Mouse (Mus musculus): Measurements from ENCODE around the gene Snx32. TPM values are rescaled to one million over a fixed set of nuclear protein-coding genes. Genes with fewer than 3 reads are reported as not detected.

Snx32 gene
- polyA plus RNA-seq, 1 experiment from 2014 or later = 6.4 TPM

- peaks cover 36% of the 10 kb centered on the region for H3K27me3 ChIP-seq
- no peak overlapping the region for H3K4me3 ChIP-seq (replicated peaks)
- H3K4me1 ChIP-seq (replicated peaks) = peaks cover 30% of the 10 kb centered on the region
- H3K27ac ChIP-seq = no peak overlapping the region
- H3K9me3 ChIP-seq (replicated peaks) = no peaks in the 10 kb centered on the region
- H3K4me2 ChIP-seq = no peak overlapping the region
- WGBS (ENCODE audit: insufficient replicate concordance) = 78% methylated on average over 18 of the region's 18 CpGs
- DNase-seq = no peak
- H3K36me3 ChIP-seq = peaks cover 16% of the 10 kb centered on the region
- H3K9ac ChIP-seq = no peak overlapping the region
- no peak for ATAC-seq (ENCODE audit: low read depth)
Measured at GRCm38 (mm10) chr19:5477668-5478300, 32.6 kb downstream of the Snx32 start.

GRCm38 (mm10) chr19:5477004-5477667 is 33.2 kb downstream of the Snx32 start:
- peaks cover 30% of the 10 kb centered on the region for H3K4me1 ChIP-seq (replicated peaks)
- no peak overlapping the region for H3K4me3 ChIP-seq (replicated peaks)
- H3K9me3 ChIP-seq (replicated peaks) = no peaks in the 10 kb centered on the region
- H3K27me3 ChIP-seq = peaks cover 36% of the 10 kb centered on the region
- H3K27ac ChIP-seq = no peak overlapping the region
- WGBS (ENCODE audit: insufficient replicate concordance) = 71% methylated on average over 10 of the region's 10 CpGs
- no peak for ATAC-seq (ENCODE audit: low read depth)
- H3K9ac ChIP-seq = no peak overlapping the region
- DNase-seq = no peak
- peaks cover 9% of the 10 kb centered on the region for H3K36me3 ChIP-seq
- no peak overlapping the region for H3K4me2 ChIP-seq

GRCm38 (mm10) chr19:5475069-5475714 is 35.1 kb downstream of the Snx32 start:
- Histone ChIP-seq H3K36me3 (no peaks in the 10 kb centered on the region), H3K9ac (peak overlapping the region; percentile 65), H3K9me3 (replicated peaks) (no peaks in the 10 kb centered on the region), H3K4me1 (replicated peaks) (peaks cover 30% of the 10 kb centered on the region), H3K4me2 (peak overlapping the region; percentile 77), H3K4me3 (replicated peaks) (peak overlapping the region; percentile 57), H3K27me3 (peaks cover 36% of the 10 kb centered on the region), H3K27ac (peak overlapping the region; percentile 60; the same call in 1 of the 2 replicates)
- DNase-seq (no peak), ATAC-seq (ENCODE audit: low read depth) (no peak)
- WGBS (ENCODE audit: insufficient replicate concordance) = 40% methylated on average over 13 of the region's 13 CpGs

GRCm38 (mm10) chr19:5474281-5475068 is 35.9 kb downstream of the Snx32 start:
- DNase-seq (no peak), ATAC-seq (ENCODE audit: low read depth) (peak; percentile 49)
- H3K27ac ChIP-seq = peak overlapping the region; percentile 60
- H3K4me1 ChIP-seq (replicated peaks) = peaks cover 30% of the 10 kb centered on the region
- H3K9me3 ChIP-seq (replicated peaks) = no peaks in the 10 kb centered on the region
- peaks cover 36% of the 10 kb centered on the region for H3K27me3 ChIP-seq
- WGBS (ENCODE audit: insufficient replicate concordance) = 2% methylated on average over 52 of the region's 68 CpGs
- H3K9ac ChIP-seq = peak overlapping the region; percentile 65
- peak overlapping the region; percentile 57 for H3K4me3 ChIP-seq (replicated peaks)
- peak overlapping the region; percentile 77 for H3K4me2 ChIP-seq
- no peaks in the 10 kb centered on the region for H3K36me3 ChIP-seq

GRCm38 (mm10) chr19:5473720-5474119 is 36.6 kb downstream of the Snx32 start, which contains the start of gene Efemp2:
Efemp2 (plus strand) TSS chr19:5473954.
- Histone ChIP-seq H3K9ac (peak within 1 kb of the TSS; percentile 65), H3K4me1 (replicated peaks) (peaks cover 30% of the 10 kb centered on the region), H3K27me3 (peaks cover 36% of the 10 kb centered on the region), H3K4me3 (replicated peaks) (peak within 1 kb of the TSS; percentile 57), H3K36me3 (no peaks in the 10 kb centered on the region), H3K4me2 (peak within 1 kb of the TSS; percentile 77), H3K9me3 (replicated peaks) (no peaks in the 10 kb centered on the region), H3K27ac (peak within 1 kb of the TSS; percentile 60)
- WGBS (ENCODE audit: insufficient replicate concordance) = 6% methylated on average over 22 of the region's 22 CpGs
- peak; percentile 69 for DNase-seq
- peak; percentile 70 for ATAC-seq (ENCODE audit: low read depth)

- peaks cover 36% of the 10 kb centered on the region for H3K27me3 ChIP-seq
- no peak overlapping the region for H3K4me3 ChIP-seq (replicated peaks)
- H3K36me3 ChIP-seq = no peaks in the 10 kb centered on the region
- WGBS (ENCODE audit: insufficient replicate concordance) = 48% methylated on average over 3 of the region's 3 CpGs
- H3K4me2 ChIP-seq = no peak overlapping the region
- no peaks in the 10 kb centered on the region for H3K9me3 ChIP-seq (replicated peaks)
- ATAC-seq (ENCODE audit: low read depth) = no peak
- H3K27ac ChIP-seq = no peak overlapping the region
- peaks cover 37% of the 10 kb centered on the region for H3K4me1 ChIP-seq (replicated peaks)
- no peak overlapping the region for H3K9ac ChIP-seq
- no peak for DNase-seq
Measured at GRCm38 (mm10) chr19:5472857-5473256, 37.5 kb downstream of the Snx32 start.

- Histone ChIP-seq H3K4me2 (no peak overlapping the region), H3K4me1 (replicated peaks) (peaks cover 36% of the 10 kb centered on the region), H3K36me3 (peaks cover 8% of the 10 kb centered on the region; the same call in 1 of the 2 replicates), H3K27ac (no peak overlapping the region), H3K9ac (no peak overlapping the region), H3K4me3 (replicated peaks) (no peak overlapping the region), H3K9me3 (replicated peaks) (no peaks in the 10 kb centered on the region), H3K27me3 (peaks cover 33% of the 10 kb centered on the region)
- ATAC-seq (ENCODE audit: low read depth) (no peak), DNase-seq (no peak)
- WGBS (ENCODE audit: insufficient replicate concordance) = 56% methylated on average over 5 of the region's 5 CpGs
Measured at GRCm38 (mm10) chr19:5471846-5472245, 38.5 kb downstream of the Snx32 start.

GRCm38 (mm10) chr19:5468374-5468773 is 42.0 kb downstream of the Snx32 start, which contains the start of gene Ctsw:
Ctsw (minus strand) TSS chr19:5468507.
- Histone ChIP-seq H3K9me3 (replicated peaks) (no peaks in the 10 kb centered on the region), H3K27ac (no peak within 1 kb of the TSS), H3K4me1 (replicated peaks) (peaks cover 10% of the 10 kb centered on the region), H3K36me3 (peaks cover 42% of the 10 kb centered on the region), H3K4me2 (no peak within 1 kb of the TSS), H3K4me3 (replicated peaks) (no peak within 1 kb of the TSS), H3K9ac (no peak within 1 kb of the TSS), H3K27me3 (peaks cover 5% of the 10 kb centered on the region)
- WGBS (ENCODE audit: insufficient replicate concordance) = 38% methylated on average over 5 of the region's 5 CpGs
- ATAC-seq (ENCODE audit: low read depth) (no peak), DNase-seq (no peak)

GRCm38 (mm10) chr19:5466916-5467500 is 43.3 kb downstream of the Snx32 start:
- H3K9ac ChIP-seq = no peak overlapping the region
- H3K4me2 ChIP-seq = no peak overlapping the region
- peaks cover 53% of the 10 kb centered on the region for H3K36me3 ChIP-seq
- H3K4me1 ChIP-seq (replicated peaks) = peaks cover 9% of the 10 kb centered on the region; the same call in 1 of the 2 replicates
- H3K27ac ChIP-seq = no peak overlapping the region
- H3K4me3 ChIP-seq (replicated peaks) = no peak overlapping the region
- DNase-seq (no peak), ATAC-seq (ENCODE audit: low read depth) (no peak)
- no peaks in the 10 kb centered on the region for H3K27me3 ChIP-seq
- H3K9me3 ChIP-seq (replicated peaks) = no peaks in the 10 kb centered on the region
- 65% methylated on average over 6 of the region's 6 CpGs for WGBS (ENCODE audit: insufficient replicate concordance)

- H3K4me2 ChIP-seq = no peak overlapping the region
- no peak overlapping the region for H3K9ac ChIP-seq
- DNase-seq = no peak
- peaks cover 53% of the 10 kb centered on the region for H3K36me3 ChIP-seq
- no peak for ATAC-seq (ENCODE audit: low read depth)
- H3K27me3 ChIP-seq = no peaks in the 10 kb centered on the region
- 83% methylated on average over 8 of the region's 8 CpGs for WGBS (ENCODE audit: insufficient replicate concordance)
- H3K9me3 ChIP-seq (replicated peaks) = no peaks in the 10 kb centered on the region
- no peak overlapping the region for H3K4me3 ChIP-seq (replicated peaks)
- no peak overlapping the region for H3K27ac ChIP-seq
- peaks cover 23% of the 10 kb centered on the region for H3K4me1 ChIP-seq (replicated peaks)
Measured at GRCm38 (mm10) chr19:5465037-5465436, 45.3 kb downstream of the Snx32 start.

Data from liver, embryonic 13.5 days (tissue).